Mouse (Mus musculus) cortical plate, adult 2 months (tissue): ENCODE measurements at regions not wholly inside any gene's neighbourhood (a gene's known extent, or its start where the extent isn't known, plus 50 kb on each side); places are given as distances from the start of the nearest gene placed in this dataset.

ENCODE experiments used
- H3K27ac ChIP-seq: fragments of 200-500 bp; 2 replicates; pipeline ENCODE4 v1.5.1; 2012; ENCODE audit warnings: low read length, control low read depth, inconsistent platforms; ENCODE audit not compliant: insufficient read depth
- H3K4me1 ChIP-seq: fragments of 200-500 bp; 2 replicates; pipeline ENCODE4 v1.6.1; 2011; ENCODE audit warnings: low read length; ENCODE audit not compliant: control insufficient read depth, insufficient read depth
- H3K4me3 ChIP-seq: fragments of 200-500 bp; 2 replicates; pipeline ENCODE4 v1.5.1; 2011; ENCODE audit warnings: mild to moderate bottlenecking, low read length, control low read depth; ENCODE audit not compliant: insufficient read depth
- CTCF ChIP-seq: fragments of 200-500 bp; IDR thresholded peaks from 2 replicates; pipeline ENCODE4 v1.5.1; 2011; ENCODE audit warnings: mild to moderate bottlenecking, control low read depth, low read length; ENCODE audit not compliant: insufficient read depth; ENCODE audit errors: extremely low read depth
- POLR2A ChIP-seq: fragments of 200-500 bp; IDR thresholded peaks from 2 replicates; pipeline ENCODE4 v1.6.1; 2011; ENCODE audit warnings: mild to moderate bottlenecking, low read length, control low read depth; ENCODE audit not compliant: insufficient read depth; ENCODE audit errors: extremely low read depth

GRCm38 (mm10) chr2:61032920-61033319 is 69.9 kb upstream of the Rbms1 start:
- no peak for TF ChIP-seq CTCF
- no peak for TF ChIP-seq POLR2A
- no peak overlapping the region for H3K4me3 ChIP-seq
- no peak overlapping the region for H3K27ac ChIP-seq
- no peaks in the 10 kb centered on the region for H3K4me1 ChIP-seq

- TF ChIP-seq POLR2A (no peak), CTCF (no peak)
- Histone ChIP-seq H3K4me1 (no peaks in the 10 kb centered on the region), H3K27ac (no peak overlapping the region), H3K4me3 (no peak overlapping the region)
Measured at GRCm38 (mm10) chr2:61029706-61030105, 66.7 kb upstream of the Rbms1 start.

GRCm38 (mm10) chr2:61028578-61028977 is 65.6 kb upstream of the Rbms1 start:
- H3K4me1 ChIP-seq: no peaks in the 10 kb centered on the region
- H3K27ac ChIP-seq: no peak overlapping the region
- no peak overlapping the region for H3K4me3 ChIP-seq
- TF ChIP-seq POLR2A (no peak), CTCF (no peak)

GRCm38 (mm10) chr2:61027686-61028085 is 64.7 kb upstream of the Rbms1 start:
- H3K27ac ChIP-seq: no peak overlapping the region
- no peaks in the 10 kb centered on the region for H3K4me1 ChIP-seq
- no peak overlapping the region for H3K4me3 ChIP-seq
- TF ChIP-seq CTCF (no peak), POLR2A (no peak)

GRCm38 (mm10) chr2:61022411-61022810 is 59.4 kb upstream of the Rbms1 start:
- no peak overlapping the region for H3K4me3 ChIP-seq
- H3K27ac ChIP-seq: no peak overlapping the region
- H3K4me1 ChIP-seq: no peaks in the 10 kb centered on the region
- TF ChIP-seq POLR2A (no peak), CTCF (no peak)

GRCm38 (mm10) chr2:61020791-61021190 is 57.8 kb upstream of the Rbms1 start:
- H3K27ac ChIP-seq: no peak overlapping the region
- H3K4me3 ChIP-seq: no peak overlapping the region
- no peaks in the 10 kb centered on the region for H3K4me1 ChIP-seq
- no peak for TF ChIP-seq POLR2A

- Histone ChIP-seq H3K4me3 (no peak overlapping the region), H3K27ac (no peak overlapping the region), H3K4me1 (no peaks in the 10 kb centered on the region)
- no peak for TF ChIP-seq CTCF
- TF ChIP-seq POLR2A: no peak
Measured at GRCm38 (mm10) chr2:61013006-61013405, 50.0 kb upstream of the Rbms1 start.
